Mouse (Mus musculus) G1E (cell line): Measurements from ENCODE around the gene Syt11.

Experiments used
- CTCF ChIP-seq: IDR thresholded peaks from 2 replicates; pipeline ENCODE4 v1.5.1; 2012; ENCODE audit warnings: low read depth, low read length, inconsistent platforms, mixed read lengths
- GATA1 ChIP-seq: IDR thresholded peaks from 2 replicates; pipeline ENCODE4 v1.6.1; 2012; ENCODE audit warnings: borderline replicate concordance, low read length, inconsistent platforms, mixed read lengths
- GATA2 ChIP-seq: IDR thresholded peaks from 2 replicates; pipeline ENCODE4 v1.6.1; 2012; ENCODE audit warnings: low read depth, low read length, inconsistent platforms, borderline replicate concordance
- POLR2AphosphoS5 ChIP-seq: IDR thresholded peaks from 2 replicates; pipeline ENCODE4 v1.6.1; 2012; ENCODE audit warnings: low read depth, low read length, inconsistent platforms; ENCODE audit not compliant: insufficient replicate concordance
- TAL1 ChIP-seq: conservative IDR thresholded peaks from 2 replicates; pipeline ENCODE4 v1.6.1; 2012; ENCODE audit warnings: low read depth, low read length, inconsistent platforms, mixed read lengths

DNA sequence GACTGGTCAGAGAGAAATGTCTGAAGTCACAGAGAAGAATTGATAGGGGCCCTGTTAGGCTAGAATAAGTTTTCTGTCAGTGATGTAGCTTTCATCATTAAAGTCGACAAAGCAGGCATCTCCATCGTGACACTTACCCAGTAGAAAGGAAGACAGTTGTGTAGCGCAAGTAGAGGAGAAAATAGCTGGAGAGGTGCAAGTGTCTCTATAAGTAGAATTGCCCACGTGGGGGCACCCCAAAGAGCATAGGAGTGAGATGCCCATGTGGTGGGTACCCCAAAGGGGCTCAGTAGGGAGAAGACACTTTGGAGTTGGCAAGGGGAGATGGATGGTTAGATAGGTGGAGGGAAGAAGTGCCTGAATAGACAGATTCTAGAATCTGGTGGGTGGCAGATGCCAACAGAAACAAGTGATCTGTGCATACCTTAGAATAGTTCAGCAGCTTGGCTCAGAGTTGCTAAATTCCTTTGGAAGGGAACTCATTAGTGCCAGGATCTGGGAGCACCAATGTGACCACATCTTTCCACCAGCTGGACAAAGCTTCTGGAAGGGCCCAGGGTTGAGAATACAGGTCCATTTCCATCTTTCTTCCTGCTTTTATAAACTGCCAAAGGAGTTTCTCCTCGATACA lies 29.1 kb upstream of the Syt11 start:
- no peak for TF ChIP-seq POLR2AphosphoS5
- no peak for TF ChIP-seq CTCF
- no peak for TF ChIP-seq TAL1
- TF ChIP-seq GATA1: no peak
- TF ChIP-seq GATA2: no peak
